Mouse (Mus musculus): ENCODE data around the gene Gm21834.

Gm21834 gene

DNA sequence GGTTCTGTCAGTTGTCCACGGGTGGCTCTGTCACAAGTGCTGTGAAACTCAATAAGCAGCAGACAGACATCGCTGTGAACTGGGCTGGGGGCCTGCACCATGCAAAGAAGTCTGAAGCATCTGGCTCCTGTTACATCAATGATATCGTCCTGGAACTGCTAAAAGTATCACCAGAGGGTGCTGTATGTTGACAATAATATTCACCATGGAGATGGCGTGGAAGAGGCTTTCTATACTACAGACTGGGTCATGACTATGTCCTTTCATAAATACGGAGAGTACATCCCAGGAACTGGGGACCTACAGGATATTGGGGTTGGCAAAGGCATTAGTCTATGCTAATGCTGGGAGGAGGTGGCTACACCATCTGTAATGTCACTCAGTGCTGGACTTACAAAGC is at the start of gene Gm21834:
Gm21834 (minus strand) TSS at position 101 of the 400 bp plus-strand sequence.
- DNase-seq, result no peak

DNA sequence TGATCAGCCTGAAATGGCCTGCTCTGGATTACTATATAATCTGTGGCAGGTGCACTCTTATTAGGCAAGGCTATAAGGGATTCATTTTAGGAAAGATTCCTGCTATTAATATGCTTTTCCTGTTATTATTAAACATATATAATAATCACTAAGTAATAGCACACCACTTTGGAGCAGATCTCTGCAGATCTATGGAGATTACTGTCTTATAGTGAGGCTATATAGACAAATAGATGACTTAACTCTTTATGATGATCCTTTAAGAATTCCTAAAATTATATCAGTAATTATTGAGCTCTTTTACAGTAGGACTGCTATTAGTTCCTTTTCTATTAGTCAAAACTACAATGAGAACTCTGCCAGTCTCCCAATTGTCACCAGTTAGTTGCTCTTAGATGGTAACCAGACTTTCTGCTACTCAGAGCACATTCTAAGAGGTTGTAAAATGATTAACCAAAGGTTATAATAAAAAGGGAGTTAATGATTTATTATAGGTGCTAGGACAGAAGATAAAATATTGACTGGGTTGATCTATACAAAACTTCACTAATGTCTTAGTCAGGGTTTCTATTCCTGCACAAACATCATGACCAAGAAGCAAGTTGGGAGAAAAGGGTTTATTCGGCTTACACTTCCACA is 46.3 kb upstream of the Gm21834 start:
- DNase-seq, result no peak

DNA sequence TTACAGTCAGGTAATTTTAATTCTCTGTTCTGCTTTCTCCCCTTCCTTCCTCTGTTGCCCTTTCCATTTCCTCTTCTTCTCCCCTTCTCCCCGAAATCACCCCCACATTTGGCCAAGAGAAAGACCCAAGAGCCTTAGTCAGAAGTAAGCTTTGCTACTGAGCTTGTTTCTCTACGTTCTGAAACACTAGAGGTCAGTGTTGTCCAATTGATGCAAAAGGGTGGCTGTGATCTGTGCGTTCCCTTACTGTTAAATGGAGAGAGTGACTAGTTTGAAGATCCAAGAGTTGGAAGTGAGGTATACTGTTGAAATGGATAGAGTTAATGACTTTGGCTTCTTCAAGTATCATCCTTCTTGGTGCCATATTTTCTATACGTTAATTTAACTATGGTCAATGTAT is 28.9 kb upstream of the Gm21834 start:
- peak; percentile 62 for DNase-seq

DNA sequence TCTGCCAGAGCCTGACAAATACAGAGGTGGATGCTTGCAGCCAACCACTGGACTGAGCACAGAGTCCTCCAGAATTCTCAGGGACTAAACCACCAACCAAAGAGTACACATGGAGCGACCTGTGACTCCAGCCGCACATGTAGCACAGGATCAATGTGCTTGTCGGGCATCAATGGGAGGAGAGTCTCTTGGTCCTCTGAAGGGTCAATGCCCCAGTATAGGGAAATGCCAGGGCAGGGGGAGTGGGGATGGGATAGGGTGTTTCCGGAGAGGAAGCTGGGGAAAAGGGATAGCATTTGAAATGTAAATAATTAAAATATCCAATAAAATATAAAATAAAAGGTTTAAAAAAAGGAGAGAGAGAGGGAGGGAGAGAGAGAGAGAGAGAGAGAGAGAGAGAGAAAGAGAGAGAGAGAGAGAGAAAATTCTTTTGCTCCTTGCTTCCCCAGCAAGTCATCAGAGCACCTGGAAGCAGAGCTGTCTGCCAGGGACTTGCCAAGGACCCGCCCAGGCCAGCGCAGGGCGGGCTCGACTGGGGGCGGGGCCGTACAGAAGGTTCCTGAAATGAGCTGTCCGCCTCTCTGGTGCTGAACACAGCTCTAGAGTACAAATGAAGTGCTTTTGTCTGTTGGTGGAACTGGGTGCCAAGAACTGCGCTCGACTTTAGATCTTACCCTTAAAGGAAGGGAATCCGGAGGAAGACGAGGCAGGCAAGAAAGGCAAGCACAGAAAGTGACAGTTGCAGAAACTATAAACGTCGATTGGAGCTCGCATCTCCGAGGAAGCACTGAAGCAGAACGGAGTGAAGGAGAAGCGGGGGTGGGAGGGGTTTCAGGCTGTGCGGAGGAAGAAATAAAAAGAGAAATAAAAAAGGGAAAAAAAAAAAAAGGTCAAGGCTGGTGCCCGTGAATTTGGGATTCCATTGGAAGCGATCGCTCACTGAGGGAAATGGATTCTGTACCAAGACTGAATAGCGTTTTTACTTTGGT is 26.9 kb upstream of the Gm21834 start, which contains the start of gene Cntnap5c:
Cntnap5c (plus strand) TSS at position 949 of the 989 bp plus-strand sequence.
- peak; percentile 72 for DNase-seq

DNA sequence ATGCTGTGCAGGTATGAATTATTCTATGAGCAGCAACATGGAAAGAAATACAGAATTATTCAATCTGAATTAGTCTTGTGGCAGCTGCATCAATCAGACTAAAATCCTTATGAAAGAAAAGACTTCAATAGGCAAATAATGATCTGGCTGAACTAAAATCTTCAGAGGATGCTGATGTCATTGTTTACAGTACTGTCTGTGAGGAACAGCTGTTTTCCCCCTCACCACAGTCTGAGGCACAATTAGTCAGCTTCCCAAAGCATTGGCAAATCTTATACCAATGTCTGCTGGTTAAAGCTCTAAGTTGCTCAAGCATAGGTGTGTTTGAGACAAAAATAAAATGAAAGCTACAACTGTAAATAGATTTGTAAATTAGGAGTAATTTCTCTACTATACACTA is 25.3 kb upstream of the Gm21834 start:
- no peak for DNase-seq

DNA sequence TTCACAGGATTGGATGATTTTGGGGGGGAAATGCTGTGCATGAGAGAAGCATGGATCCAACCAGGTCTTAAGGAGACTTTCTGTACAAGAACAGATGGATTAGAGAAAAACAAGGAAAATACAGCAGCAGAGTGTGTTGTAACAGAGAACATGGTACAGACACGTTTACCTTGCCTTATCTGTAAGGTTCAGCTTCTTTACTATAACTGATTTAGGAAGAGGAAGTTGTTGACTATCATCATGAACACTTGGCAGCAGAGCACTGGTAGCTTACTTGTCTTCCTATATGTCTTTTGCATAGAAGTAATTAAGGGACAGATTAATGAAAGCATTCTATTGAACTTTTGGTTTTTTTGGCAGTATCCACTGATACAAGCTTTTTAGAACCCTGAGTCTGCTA is 16.0 kb upstream of the Gm21834 start:
- no peak for DNase-seq

DNA sequence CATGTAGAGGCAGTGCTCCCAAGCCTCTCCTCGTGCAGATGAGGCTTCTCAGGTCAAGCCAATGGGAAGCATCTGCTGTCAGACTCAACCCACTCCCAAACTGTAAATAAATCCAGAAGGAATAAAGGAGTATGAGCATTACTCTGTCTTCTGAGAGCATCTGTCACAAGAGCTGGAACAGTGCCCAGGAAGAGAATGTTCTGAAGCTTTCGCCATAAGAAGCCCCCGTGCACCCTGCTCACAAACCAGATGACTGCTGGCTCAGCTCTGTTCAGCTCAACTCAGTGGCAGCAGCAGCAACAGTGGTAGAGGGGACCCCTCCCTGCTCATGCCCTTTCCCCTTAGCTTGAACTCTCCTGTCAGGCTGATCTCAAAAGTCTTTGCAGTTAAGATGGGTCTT is 47.2 kb downstream of the Gm21834 start:
- DNase-seq, result no peak

Measured in retina, postnatal 1 day (tissue).